Mouse (Mus musculus): ENCODE results near the gene Phf20. TPM values are rescaled to one million over a fixed set of nuclear protein-coding genes. Genes with fewer than 3 reads are reported as not detected.
A peak's percentile ranks its signal among the peaks of the same experiment; 100 is the strongest.

The Phf20 gene
- polyA plus RNA-seq, 1 experiment, result 20.8 TPM

DNA sequence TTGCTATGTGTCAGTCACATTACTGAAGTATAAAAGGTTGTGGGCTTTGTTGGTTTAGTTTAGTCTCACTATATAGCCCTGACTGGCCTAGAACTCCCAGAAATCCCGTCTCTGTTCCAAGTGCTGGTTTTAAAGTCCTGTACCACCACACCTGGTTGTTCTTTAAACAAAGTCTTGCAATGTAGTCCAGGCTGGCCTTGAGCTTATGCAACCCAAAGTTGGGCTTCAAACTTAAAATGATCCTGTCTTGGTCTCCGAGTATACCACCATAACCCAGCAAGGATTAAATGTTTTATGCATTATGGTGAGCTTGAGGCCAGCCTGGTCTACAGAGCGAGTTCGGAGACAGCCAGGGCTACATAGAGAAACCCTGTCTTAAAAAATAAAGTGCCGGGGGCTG lies 113.7 kb downstream of the Phf20 start:
- no peak overlapping the region for H3K27ac ChIP-seq (ENCODE audit: control insufficient read depth, insufficient read depth, low read depth, low read length, poor library complexity)
- no peaks in the 10 kb centered on the region; the same call in 1 of the 2 replicates for H3K4me1 ChIP-seq (ENCODE audit: control insufficient read depth, insufficient read depth, low read length)
- TF ChIP-seq POLR2A (IDR thresholded peaks at IDR 0.05; ENCODE audit: borderline replicate concordance, control insufficient read depth, low read depth, low read length) (no peak), CTCF (IDR thresholded peaks at IDR 0.05; ENCODE audit: control insufficient read depth, insufficient read depth, low read length) (no peak)
- H3K4me3 ChIP-seq (replicated peaks; ENCODE audit: control insufficient read depth, low read depth, low read length), result no peak overlapping the region
- WGBS, result 90% methylated on average over 5 of the region's 5 CpGs

DNA sequence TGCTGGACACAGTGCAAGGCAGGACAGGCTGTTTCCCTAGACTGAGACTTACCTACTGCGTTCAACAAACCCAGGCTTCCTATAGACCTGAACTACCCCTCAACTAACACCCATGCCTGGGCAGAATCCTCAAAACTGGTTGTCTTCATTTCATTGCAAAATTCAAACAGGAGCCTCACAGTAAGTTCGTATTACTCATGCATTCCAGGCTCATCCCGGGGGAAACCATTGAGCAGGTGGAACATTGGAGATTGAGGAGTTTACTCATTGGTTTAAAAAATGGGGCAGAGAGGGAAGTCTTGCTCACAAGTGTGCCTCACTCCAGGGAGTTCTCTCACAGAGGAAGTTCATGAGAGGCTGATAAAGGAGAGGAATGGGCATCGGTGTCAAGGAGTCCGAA lies 114.2 kb downstream of the Phf20 start:
- WGBS, result 84% methylated on average over 5 of the region's 5 CpGs
- TF ChIP-seq CTCF (IDR thresholded peaks at IDR 0.05; ENCODE audit: control insufficient read depth, insufficient read depth, low read length) (no peak), POLR2A (IDR thresholded peaks at IDR 0.05; ENCODE audit: borderline replicate concordance, control insufficient read depth, low read depth, low read length) (no peak)
- Histone ChIP-seq H3K27ac (ENCODE audit: control insufficient read depth, insufficient read depth, low read depth, low read length, poor library complexity) (no peak overlapping the region), H3K4me3 (replicated peaks; ENCODE audit: control insufficient read depth, low read depth, low read length) (no peak overlapping the region), H3K4me1 (ENCODE audit: control insufficient read depth, insufficient read depth, low read length) (no peaks in the 10 kb centered on the region; the same call in 1 of the 2 replicates)

- no peak for TF ChIP-seq POLR2A (IDR thresholded peaks at IDR 0.05; ENCODE audit: borderline replicate concordance, control insufficient read depth, low read depth, low read length)
- WGBS, result 79% methylated on average over 5 of the region's 5 CpGs
- Histone ChIP-seq H3K4me3 (replicated peaks; ENCODE audit: control insufficient read depth, low read depth, low read length) (no peak overlapping the region), H3K27ac (ENCODE audit: control insufficient read depth, insufficient read depth, low read depth, low read length, poor library complexity) (no peak overlapping the region), H3K4me1 (ENCODE audit: control insufficient read depth, insufficient read depth, low read length) (no peaks in the 10 kb centered on the region; the same call in 1 of the 2 replicates)
Measured at GRCm38 (mm10) chr2:156310945-156311344, 114.7 kb downstream of the Phf20 start.

GRCm38 (mm10) chr2:156311441-156311840 lies 115.2 kb downstream of the Phf20 start:
- no peaks in the 10 kb centered on the region; the same call in 1 of the 2 replicates for H3K4me1 ChIP-seq (ENCODE audit: control insufficient read depth, insufficient read depth, low read length)
- peak overlapping the region; percentile 98 for H3K27ac ChIP-seq (ENCODE audit: control insufficient read depth, insufficient read depth, low read depth, low read length, poor library complexity)
- H3K4me3 ChIP-seq (replicated peaks; ENCODE audit: control insufficient read depth, low read depth, low read length), result peak overlapping the region; percentile 81
- TF ChIP-seq POLR2A (IDR thresholded peaks at IDR 0.05; ENCODE audit: borderline replicate concordance, control insufficient read depth, low read depth, low read length) (no peak), CTCF (IDR thresholded peaks at IDR 0.05; ENCODE audit: control insufficient read depth, insufficient read depth, low read length) (no peak)
- WGBS, result 9% methylated on average over 8 of the region's 8 CpGs

GRCm38 (mm10) chr2:156311841-156312291 lies 115.6 kb downstream of the Phf20 start:
- peak overlapping the region; percentile 98 for H3K27ac ChIP-seq (ENCODE audit: control insufficient read depth, insufficient read depth, low read depth, low read length, poor library complexity)
- TF ChIP-seq POLR2A (IDR thresholded peaks at IDR 0.05; ENCODE audit: borderline replicate concordance, control insufficient read depth, low read depth, low read length) (no peak), CTCF (IDR thresholded peaks at IDR 0.05; ENCODE audit: control insufficient read depth, insufficient read depth, low read length) (no peak)
- H3K4me1 ChIP-seq (ENCODE audit: control insufficient read depth, insufficient read depth, low read length), result no peaks in the 10 kb centered on the region; the same call in 1 of the 2 replicates
- H3K4me3 ChIP-seq (replicated peaks; ENCODE audit: control insufficient read depth, low read depth, low read length), result peak overlapping the region; percentile 81
- WGBS, result under 1% methylated on average over 48 of the region's 53 CpGs

GRCm38 (mm10) chr2:156312297-156312897 lies 116.1 kb downstream of the Phf20 start, which contains the start of the genes Cnbd2 and Scand1:
TSS of gene Cnbd2 (plus strand) at chr2:156312299.
TSS of gene Scand1 (minus strand) at chr2:156312704.
- Histone ChIP-seq H3K4me1 (ENCODE audit: control insufficient read depth, insufficient read depth, low read length) (no peaks in the 10 kb centered on the region; the same call in 1 of the 2 replicates), H3K4me3 (replicated peaks; ENCODE audit: control insufficient read depth, low read depth, low read length) (peak within 1 kb of the TSS; percentile 81), H3K27ac (ENCODE audit: control insufficient read depth, insufficient read depth, low read depth, low read length, poor library complexity) (peak within 1 kb of the TSS; percentile 98)
- WGBS, result under 1% methylated on average over 49 of the region's 49 CpGs
- no peak for TF ChIP-seq CTCF (IDR thresholded peaks at IDR 0.05; ENCODE audit: control insufficient read depth, insufficient read depth, low read length)
- peak; percentile 88 for TF ChIP-seq POLR2A (IDR thresholded peaks at IDR 0.05; ENCODE audit: borderline replicate concordance, control insufficient read depth, low read depth, low read length)

DNA sequence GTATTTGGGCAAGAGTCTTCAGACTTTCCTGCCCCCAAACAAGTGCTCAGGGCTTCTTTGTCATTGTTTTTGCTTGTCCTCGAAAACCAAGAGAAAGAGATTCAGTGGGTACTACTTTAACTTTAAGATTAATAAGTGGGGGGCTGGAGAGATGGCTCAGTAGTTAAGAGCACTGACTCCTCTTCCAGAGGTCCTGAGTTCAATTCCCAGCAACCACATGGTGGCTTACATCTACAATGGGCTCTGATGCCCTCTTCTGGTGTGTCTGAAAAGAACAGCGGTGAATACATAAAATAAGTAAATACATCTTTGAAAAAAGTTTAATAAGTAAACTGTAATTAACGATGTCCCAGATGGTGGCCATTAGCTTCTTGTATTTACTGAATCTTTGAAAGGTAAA lies 116.9 kb downstream of the Phf20 start:
- TF ChIP-seq CTCF (IDR thresholded peaks at IDR 0.05; ENCODE audit: control insufficient read depth, insufficient read depth, low read length), result no peak
- no peak for TF ChIP-seq POLR2A (IDR thresholded peaks at IDR 0.05; ENCODE audit: borderline replicate concordance, control insufficient read depth, low read depth, low read length)
- Histone ChIP-seq H3K4me1 (ENCODE audit: control insufficient read depth, insufficient read depth, low read length) (no peaks in the 10 kb centered on the region; the same call in 1 of the 2 replicates), H3K27ac (ENCODE audit: control insufficient read depth, insufficient read depth, low read depth, low read length, poor library complexity) (no peak overlapping the region; the same call in 1 of the 2 replicates), H3K4me3 (replicated peaks; ENCODE audit: control insufficient read depth, low read depth, low read length) (peak overlapping the region; percentile 81)
- WGBS, result 52% methylated on average over 3 of the region's 3 CpGs

DNA sequence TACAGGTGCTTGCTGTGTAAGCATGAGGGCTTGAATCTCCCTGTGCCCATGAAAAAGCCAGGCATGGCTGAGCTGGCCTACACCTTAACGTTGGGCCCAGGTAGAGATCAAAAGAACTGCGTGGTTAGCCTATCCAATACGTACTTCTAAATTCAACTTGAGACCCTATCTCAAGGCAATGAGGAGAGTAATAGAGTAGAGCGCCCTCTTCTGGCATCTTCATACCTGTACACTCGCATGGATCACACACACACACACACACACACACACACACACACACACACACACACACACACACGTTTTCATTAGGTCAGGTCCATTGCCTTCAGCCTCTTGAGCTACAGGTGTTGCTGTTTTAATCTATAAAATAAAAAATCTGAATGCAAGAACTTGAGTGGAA lies 118.5 kb downstream of the Phf20 start:
- no peaks in the 10 kb centered on the region; the same call in 1 of the 2 replicates for H3K4me1 ChIP-seq (ENCODE audit: control insufficient read depth, insufficient read depth, low read length)
- no peak overlapping the region for H3K27ac ChIP-seq (ENCODE audit: control insufficient read depth, insufficient read depth, low read depth, low read length, poor library complexity)
- TF ChIP-seq CTCF (IDR thresholded peaks at IDR 0.05; ENCODE audit: control insufficient read depth, insufficient read depth, low read length) (no peak), POLR2A (IDR thresholded peaks at IDR 0.05; ENCODE audit: borderline replicate concordance, control insufficient read depth, low read depth, low read length) (no peak)
- 89% methylated on average over 6 of the region's 6 CpGs for WGBS
- no peak overlapping the region for H3K4me3 ChIP-seq (replicated peaks; ENCODE audit: control insufficient read depth, low read depth, low read length)

Data from bone marrow, adult 2 months (tissue).